Mouse (Mus musculus) ovary, postnatal 36 days (tissue): ENCODE measurements at regions not wholly inside any gene's neighbourhood (a gene's known extent, or its start where the extent isn't known, plus 50 kb on each side); places are given as distances from the start of the nearest gene placed in this dataset.

Experiments
- DNase-seq: peaks from one replicate; pipeline ENCODE4 v3.0.0; 2022; ENCODE audit warnings: low spot score, mixed read lengths

DNA sequence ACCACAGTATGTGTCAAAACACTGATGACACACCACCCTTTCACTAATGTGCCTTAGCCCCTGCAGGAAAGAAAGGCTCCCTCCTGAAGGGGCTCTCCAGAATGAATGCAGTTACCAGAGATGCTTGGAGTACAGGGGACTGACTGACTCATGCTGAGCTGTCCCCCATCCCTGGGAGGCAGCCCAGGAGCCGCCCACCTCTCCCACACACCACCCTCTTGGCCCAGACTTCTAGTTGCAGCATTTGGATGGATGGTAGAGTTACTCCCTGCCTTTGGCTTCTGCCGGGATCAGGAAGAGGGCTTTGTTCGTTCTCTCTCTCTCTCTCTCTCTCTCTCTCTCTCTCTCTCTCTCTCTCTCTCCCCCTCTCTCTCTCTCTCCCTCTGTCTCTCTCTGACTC, 53.4 kb upstream of the Jun start:
- DNase-seq = no peak

DNA sequence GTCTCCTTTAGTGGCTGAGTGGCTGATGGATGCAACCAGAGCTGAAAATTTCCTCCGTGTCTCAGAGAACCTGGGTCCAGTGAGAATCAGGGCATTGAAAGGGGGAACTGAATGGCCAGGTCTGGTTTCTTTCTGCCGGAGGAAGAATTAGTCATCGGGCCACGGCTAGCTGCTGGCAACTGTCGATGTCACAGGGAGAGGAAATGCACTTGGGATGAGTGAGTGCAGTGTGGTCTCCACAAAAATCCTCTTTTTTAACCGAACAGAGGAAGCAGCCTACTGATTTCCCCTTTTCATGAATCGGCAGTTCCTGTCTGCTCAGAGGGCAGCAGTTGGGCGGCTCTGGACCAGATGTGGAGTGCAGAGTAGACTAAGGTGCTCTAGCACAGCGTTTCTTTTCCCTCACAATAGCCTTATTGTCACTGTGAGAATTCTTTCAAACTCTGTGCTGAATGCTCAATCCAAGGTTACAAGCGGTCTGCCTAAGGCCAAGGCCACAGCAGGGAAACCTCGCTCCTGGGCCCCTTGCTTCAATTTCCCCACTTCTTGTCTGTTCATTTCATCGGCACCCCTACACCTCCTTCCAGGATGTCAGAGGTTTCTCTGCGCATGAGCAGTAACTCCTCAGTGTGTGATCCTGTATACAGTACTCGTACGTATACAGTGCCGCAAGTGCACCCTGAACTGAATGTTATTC, 54.1 kb upstream of the Jun start:
- no peak for DNase-seq

DNA sequence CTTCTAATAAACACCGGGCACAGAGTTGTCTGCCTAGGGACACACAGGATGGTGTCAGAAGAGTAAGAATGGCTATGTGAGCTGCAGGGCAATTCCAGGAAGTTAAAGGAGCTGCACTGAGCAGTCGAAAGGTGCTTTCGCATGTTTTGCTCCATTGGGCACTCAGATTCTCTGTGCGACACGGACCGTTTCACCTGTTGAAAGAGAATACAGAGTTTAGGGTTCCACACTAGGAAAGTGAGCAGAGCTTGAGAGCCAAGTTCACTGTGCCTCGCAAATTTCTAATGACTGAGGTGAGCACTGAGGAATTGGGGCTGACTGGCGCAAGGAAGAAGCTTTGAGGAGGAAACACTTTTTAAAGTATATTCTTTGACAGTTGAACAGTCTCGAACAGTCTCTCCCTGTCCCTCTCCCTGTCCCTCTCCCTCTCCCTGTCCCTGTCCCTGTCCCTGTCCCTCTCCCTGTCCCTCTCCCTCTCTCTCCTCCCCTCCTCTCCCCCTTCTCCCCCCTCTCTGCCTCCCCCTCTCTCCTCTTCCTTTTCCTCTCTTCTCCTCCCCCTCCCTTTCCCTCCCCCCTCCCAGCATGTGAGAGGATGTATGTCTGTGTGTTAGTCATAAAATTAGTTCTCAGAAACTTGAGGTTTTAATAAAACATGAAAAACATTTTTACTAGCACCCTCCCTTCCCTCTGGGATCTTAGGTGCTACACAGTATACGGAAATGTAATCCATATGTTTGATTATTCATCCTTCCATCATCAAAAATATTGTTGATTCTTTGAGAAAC, 55.1 kb upstream of the Jun start:
- no peak for DNase-seq

DNA sequence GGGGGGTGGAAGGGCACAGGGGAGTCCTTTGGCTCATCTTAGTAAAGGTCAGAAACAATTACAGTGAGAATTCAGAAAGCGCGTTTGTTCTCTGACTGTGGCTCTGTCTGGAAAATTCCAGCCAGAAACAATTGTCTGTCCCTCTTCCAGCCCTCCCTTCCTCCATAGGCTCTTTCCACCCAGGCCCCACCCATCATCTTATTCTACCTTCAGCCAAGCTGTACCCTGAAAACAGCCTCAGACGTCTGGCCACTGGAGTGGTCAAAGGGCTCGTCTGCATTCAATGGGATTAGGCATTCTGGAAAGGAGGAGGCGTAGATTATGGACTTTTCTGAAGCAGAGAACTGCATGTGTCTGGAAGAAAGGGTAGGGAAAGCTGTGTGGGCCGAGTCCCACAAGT, 56.8 kb upstream of the Jun start:
- no peak for DNase-seq

DNA sequence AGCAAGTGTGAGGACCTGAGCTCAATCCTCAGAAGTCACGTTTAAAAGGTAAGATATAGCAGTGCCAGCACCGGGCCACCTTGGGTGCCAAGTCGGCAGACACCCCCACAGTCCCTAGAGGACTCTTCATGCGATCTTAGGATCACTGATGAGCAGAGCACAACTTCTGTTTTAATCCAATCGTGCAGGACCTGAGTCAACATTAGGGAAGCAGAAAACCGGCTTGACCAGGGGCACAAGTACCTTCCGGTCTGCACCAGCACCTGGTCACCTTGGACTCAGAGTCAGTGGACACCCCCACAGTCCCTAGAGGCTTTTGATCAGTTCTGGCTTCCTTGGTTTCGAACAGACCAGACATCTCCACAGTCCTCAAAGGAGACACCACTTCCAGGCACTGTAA, 58.8 kb upstream of the Jun start:
- DNase-seq = no peak

DNA sequence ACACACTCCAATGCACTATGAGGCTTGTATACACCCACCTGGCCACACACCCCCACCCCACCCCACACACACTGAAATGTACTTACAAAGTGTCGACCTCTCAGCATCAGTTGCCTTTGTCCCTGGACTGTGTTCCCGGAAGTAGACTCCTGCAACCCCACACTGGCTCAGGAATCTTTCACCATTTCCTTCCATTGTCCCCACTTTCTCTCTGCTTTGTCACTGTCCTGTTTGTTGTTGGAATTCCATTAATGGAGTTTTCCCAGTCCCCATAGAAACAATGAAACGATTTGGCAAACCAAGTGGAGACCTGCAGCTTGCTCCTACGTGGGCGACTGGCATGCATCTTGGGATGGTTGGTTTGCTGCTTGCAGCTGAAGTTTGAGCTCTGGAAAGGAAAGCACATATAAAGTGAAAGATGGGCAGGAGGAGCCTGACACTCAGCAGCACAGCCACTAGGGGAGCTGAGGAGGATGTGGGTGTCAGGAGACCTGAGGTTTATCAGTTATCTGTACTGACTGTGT, 65.2 kb upstream of the Jun start:
- DNase-seq = no peak

DNA sequence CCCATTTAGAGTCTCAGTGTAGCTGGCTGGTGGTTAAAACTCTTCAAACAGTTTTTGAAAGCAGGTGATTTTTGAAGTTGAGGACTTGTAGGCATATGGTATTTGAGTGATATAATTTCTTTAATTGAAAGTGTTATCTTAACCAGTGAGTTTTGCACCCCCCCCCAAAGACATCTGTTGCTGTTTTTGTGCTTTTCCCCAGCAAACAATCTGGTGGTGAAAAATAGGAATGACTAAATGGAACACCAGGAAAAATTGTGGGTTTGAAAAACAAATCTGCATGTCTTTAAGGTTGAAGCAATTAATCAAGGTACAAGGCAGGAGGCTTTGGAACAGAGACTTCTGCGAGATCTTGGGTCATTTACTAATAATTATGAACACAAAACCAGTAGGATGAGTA, 68.9 kb upstream of the Jun start:
- DNase-seq = no peak

DNA sequence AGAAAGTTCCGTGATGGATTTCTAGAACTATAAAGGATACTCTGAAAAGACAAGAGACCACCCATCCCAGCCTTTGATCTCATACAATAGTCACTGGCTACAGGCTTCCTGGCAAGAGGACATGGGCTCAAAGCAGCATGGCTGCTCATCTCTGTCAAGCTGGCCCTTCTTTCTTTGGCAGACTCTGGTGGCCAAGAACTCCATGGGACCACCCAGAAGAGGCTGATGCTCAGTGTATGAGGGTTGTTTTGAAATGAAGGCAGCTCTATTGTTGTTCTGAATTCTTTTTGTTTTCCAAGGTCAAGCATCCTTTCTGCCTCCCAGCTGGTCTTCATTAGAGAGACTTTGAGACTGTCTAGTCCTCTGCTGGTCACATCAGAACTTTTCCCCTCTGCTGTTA, 73.3 kb upstream of the Jun start:
- DNase-seq = no peak

DNA sequence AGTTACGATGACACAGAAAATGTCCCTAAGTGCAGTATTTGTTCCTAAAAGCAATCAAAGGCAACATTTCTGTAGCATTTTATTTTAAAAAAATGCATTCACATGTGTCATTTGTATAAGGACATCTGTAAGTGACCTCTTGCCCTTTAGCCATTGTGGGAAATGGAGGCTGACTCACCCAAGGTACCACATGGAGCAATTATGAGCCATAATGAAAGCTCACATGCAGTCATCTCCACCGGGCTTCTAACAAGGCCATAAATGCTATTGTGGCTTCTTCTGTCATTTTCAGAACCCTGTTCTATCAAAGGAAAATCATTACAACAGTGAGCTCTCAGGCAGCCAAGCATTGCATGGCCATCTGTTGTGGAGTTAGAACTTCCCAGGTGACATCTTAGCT, 75.9 kb upstream of the Jun start:
- no peak for DNase-seq

DNA sequence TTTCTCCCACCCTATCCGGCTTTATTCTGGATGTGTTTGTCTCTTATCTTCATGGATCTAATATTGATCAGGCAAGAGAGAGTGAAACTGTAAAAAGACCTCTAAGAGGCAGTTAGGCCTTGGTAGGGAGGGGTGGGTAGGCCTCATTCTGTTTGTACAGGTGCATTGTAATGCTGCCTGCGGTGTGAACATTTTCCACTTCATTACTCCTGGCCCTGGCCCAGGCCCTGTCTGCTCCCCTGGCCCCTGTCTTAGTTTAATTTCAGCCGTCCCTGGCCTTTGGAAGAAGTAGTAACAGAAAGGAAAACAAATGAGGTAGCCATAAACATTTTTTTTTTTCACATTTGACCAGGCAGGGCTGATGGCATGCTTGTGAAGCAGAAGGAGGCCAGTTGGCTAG, 81.8 kb upstream of the Jun start:
- no peak for DNase-seq

DNA sequence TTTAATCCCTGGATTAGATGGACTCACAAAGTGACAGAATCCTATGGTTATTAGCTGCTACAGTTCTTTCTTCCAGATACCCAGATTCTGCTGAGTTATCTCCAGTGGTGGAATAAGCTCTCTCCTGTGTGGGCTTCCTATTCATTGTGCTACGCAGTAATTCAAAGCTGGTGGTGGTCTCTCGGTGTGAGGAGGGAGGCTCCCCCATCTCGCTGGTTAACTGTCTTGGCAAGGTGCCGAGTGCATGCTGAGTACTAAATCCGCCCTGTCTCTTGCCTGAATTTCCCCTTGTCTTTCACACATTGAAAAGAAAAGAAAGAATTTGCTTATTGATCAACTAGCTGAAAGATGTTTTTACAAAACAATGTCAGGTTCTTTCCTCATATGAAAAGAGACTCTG, 82.6 kb upstream of the Jun start:
- no peak for DNase-seq

DNA sequence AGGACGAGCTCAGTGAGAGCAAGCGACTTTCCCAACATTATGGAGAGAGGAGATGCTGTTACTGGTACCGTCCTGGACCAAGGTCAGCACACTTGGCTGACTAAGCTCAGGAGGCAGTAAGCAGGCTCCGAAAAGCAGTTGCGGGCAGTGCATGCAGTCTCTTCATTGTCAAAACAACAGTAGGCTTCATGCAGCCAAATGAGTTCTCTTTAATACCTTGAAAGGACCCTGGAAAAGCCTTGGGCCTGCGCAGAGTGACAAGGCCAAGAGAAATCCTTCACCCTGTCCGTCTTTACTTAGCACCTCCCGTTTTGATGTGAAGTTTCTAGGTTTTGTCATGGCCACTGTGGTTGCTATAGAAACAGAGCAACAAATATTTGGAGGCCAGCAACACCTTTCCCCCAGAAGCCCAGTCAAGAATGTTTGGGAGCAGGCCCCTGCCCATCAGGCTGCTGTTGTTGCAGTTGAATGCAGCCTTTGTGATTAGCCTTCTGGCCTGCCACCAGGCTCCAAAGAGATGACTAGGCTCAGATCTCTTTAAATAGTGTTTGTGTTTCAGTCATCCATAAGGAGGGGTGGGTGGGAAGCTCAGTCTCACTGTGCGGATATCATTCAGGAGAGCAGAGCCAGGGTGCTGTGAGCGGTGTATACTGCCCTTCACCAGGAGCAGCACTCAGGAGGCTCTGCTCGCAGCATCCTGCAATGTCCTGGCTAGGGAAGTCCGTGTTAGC, 85.6 kb upstream of the Jun start:
- DNase-seq = no peak

DNA sequence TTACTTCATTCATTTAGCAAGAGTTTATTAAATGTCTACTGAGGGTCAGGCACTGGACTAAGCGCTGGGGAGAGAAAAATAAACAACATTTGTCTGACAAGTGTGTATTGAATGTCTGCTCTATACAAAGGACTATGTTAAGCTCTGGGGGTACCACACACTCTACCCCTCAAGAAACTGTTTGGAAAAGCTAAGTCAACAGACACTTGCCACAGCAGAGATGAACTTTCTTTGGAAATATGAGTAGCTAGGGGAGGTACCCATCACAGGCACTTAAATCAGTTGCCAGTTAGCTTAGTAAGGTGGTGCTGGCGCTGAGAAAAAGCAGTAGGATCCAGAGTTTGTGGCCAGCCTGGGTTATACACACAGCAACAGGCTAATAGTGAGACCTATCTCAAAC, 86.7 kb upstream of the Jun start:
- no peak for DNase-seq

DNA sequence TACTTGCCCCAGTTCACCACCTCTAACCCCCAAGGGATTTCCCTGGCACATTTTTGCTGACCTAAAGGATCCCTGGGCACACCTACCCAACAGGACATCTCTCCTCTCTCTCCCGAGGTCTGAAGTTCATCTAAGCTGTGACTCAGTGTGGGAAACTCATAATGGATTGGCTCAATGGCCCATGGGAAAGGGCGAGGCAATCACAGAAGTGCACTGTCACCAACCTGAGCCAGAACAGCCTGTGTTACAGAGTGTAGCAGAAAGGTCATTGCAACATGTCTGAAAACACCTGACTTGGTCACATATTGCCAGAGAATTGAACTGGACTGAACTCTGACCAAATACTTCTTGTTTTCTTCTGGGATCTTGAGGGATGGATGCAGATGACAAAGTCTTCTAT, 89.2 kb upstream of the Jun start:
- DNase-seq = no peak

DNA sequence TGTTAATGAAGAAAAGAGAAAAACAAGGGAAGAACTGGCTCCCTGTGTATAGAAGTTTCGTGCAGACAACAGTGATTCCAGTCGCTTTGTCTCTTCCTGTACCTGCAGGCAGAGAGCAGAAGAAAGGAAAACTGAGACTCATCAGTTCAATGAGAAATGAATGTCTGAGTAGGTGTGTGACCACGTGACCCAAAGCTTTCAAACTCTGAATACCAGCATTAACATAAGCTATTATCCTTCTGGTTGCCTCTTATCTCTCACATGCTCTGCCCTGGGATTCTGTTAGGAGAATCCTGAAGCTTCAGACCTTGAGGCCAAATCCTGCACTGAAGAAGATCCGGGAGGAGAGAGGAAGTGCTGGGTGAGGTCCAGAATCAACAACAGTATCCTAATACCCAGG, 91.1 kb upstream of the Jun start:
- no peak for DNase-seq

DNA sequence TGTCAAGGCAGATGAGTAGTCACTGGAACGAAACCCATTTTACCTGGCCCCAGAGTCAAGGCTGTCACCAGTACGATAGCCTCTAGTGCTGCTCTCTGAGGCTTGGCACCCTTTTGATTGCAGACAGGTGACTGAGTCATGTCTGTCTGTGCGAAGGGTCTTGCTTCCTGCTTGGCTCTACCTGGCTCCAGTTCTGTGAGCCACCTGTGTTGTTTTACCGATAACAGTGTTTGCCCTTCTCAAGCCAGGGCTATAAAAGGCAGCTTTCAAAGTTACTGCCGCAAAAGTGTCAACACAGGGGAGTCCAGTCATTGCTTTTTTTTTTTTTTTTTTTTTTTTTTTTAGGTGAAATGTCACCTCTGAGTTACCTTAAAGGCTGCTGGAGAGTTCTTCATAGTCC, 91.6 kb upstream of the Jun start:
- no peak for DNase-seq

DNA sequence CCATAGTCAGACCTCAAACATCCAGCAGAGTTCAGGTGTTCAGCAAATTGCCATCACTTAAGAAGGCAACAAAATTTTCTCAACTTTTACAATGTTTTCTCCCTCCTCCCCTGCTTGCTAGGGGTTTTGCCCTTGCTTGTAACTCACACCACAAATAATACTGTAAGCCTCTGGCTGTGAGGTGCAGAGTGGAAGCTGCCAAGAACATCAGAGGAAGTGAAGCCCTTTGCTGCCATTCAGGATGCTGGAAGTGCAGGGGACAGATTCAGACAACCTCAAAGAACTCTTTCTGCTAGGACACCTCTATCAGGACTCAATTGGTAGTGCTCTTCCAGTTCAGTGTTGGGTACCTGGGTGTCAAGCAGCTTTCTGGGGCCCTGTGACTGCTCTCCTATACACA, 92.4 kb upstream of the Jun start:
- no peak for DNase-seq

DNA sequence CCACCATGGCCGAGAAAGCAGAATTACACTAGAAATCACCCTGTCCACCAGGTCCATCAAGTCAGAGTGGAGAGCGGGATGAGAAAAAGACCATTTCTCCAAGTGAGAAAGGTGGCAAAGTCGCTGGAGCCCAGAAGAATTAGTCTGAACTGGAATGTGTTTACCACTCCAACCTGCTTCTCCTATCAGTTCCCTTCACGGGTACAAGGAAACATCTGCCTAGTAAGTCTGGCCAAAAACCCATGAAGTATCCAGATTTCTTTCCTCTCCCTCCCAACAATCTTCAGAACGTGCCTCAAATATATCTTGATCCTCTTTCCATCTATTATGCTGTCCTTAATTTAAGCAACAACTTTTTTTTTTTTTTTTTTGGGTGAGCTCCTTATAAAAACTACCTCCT, 94.2 kb upstream of the Jun start:
- DNase-seq = no peak

DNA sequence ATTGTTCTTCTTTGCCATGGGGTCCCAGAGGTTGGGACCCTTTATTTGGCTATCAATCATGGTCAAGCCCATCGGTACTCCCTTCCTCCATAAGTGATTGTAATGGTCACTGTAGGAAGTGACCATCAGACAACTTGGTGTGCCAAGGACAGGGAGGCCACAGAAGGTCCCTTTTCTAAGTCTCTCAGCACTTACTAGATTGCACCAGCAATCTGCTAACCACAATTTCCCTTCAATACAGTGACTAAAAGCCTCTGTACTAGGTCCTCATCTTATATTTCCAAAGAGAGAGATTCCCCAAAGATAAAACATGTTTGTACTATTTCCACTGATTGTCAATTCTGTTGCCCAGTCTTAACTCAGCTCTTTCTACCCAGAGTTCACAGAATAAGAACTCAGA, 96.6 kb upstream of the Jun start:
- DNase-seq = no peak

DNA sequence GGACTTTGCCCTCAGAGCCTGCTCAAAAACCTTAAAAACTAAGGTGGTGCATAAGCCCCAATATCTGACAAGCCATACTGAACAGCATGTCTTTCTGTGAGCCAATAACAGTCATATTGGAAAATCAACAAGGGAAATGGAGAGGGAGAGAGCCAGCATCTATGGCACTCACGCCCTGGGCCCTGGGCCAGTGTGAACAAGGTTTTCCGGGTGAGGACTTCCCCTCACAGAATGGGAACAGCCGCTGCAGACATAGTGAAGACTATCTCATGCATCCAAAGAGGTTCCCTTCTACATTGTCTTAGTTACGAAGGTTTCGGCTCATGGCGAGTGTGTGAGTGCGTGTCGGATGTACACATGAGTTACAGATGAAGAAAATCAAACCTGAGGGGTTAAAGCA, 99.7 kb upstream of the Jun start:
- no peak for DNase-seq

DNA sequence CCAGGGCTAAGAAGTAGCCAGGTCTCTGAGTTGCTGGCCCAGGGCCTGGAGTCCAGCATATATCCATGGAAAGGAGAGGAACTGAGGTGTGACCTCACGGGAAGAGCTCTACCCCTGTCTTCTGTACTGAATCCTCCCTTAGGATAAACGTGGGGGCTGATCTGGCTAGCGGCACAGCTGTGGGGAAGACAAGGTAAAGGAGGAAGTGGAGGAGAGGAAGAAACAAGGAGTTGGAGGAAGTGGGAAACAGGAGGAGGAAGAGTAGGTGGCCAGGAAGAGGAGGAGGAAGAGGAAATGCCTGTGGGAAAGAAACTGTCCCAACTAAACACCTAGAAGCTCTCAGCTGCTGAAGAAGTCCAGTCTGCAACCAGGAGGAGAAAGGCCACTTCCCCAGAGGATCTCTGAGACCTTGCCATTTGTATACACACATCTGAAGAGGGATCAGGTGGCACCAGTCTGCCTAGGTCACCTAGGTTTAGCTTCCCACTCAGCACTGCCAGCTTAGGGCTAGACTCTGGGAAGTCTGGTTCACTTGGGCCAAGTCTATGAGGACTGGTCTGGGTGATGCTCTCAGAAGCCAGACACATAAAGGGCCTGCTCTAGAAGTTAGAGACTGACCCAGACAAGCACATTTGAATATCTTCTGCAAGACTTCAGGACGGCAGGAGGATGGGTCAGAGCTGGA, 100.6 kb upstream of the Jun start:
- DNase-seq = no peak

DNA sequence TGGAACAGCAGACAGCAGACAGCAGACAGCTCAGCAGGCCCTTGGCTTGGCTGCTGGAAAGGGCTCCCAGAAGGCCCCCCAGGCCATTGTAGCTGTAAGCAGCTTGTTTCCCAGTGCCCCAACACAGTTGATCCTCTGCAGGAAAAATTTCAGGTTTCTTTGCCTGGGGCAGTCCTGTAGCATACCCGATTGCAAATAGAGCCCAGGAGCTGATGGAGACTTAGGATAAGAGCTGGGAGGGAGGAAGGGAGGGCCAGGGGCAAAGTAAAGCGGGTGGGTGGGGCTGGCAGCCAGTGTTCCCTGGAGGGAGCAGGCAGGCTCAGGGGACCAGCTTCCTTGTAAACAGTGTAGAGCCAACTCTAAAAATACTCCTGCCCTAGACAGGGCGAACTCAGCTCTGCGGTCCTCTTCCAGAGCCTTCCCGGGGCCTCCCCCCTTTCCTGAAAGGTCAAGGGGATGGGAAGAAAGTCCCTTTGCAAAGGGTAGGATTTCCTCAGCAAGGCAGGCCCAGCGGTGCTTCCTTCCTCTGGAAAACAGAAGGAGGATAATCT, 101.8 kb upstream of the Jun start:
- DNase-seq = peak; percentile 34
